Mouse (Mus musculus): Measurements from ENCODE around the gene Ccdc134. TPM values are rescaled to one million over a fixed set of nuclear protein-coding genes. Genes with fewer than 3 reads are reported as not detected.
"Not testable (repeated sequence)": the region's sequence is repeated elsewhere in the genome, so short reads cannot be mapped to it uniquely, and the experiment has no call there.

Ccdc134 gene
- total RNA-seq (2021): 1 to 10 TPM; 8.6 to 8.7 TPM
- long read RNA-seq, experiment 1, transcript Ccdc134-201 (7 exons, 2,046 nt): major isoform, 13 of 16 reads
- long read RNA-seq, experiment 1, partial matches to known transcripts: 0 of 16 reads
- long read RNA-seq, experiment 1, other reads (novel, unspliced or antisense): 3 of 16 reads
- long read RNA-seq, experiment 2, full-length matches to known transcripts: 5 of 8 reads
- long read RNA-seq, experiment 2, partial matches to known transcripts: 1 of 8 reads
- long read RNA-seq, experiment 2, other reads (novel, unspliced or antisense): 2 of 8 reads

GRCm38 (mm10) chr15:82127426-82128374 lies at the start of gene Ccdc134:
Gene Ccdc134, plus strand, starts transcription at chr15:82127922.
- peak; percentile 98 for DNase-seq

GRCm38 (mm10) chr15:82079883-82080282 lies 47.8 kb upstream of the Ccdc134 start:
- no peak for DNase-seq

GRCm38 (mm10) chr15:82081161-82081560 lies 46.6 kb upstream of the Ccdc134 start:
- peak; percentile 25 for DNase-seq

GRCm38 (mm10) chr15:82085606-82086005 lies 42.1 kb upstream of the Ccdc134 start:
- no peak for DNase-seq

DNA sequence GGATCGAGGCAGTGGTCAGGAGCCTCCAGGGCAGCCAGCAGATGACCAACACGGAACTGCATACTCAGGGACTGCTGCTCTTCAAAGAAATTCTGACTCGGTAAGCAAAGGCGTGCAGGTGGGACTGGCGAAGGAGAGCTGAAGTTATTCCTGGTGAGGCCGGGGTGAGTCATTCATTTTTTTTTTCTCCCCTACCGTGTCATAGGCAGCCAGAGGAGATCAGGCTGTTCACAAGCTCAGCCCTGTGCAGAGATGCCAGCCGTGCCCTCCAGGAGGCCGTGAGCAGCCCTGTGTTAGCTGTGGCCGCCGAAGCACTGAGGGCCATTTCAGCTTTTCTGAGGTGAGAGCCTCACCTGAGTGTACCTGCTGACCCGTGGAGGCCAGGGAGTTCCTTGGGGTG lies 41.6 kb upstream of the Ccdc134 start:
- peak; percentile 10 for DNase-seq

GRCm38 (mm10) chr15:82087266-82087665 lies 40.5 kb upstream of the Ccdc134 start:
- DNase-seq: no peak

DNA sequence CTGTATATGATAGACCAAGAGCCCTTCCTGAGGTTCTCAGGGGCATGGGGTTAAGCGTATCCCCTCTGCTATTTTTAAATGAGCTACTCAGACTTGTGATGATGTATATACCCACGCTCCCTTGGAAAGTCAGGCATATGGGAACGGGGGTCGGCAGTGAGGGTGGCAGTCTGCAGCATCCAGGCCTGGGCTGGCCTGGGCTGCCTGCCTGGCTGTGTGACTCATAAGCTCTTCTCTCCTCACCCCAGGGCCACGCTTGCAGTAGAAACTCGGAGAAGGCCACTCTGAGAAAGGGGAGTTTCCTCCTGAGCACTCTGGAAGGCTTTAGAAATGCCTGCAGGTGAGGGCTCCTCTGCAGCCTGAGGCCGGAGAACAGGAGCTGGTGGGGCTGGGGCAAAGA lies 36.7 kb upstream of the Ccdc134 start:
- no peak for DNase-seq

GRCm38 (mm10) chr15:82106953-82107555 lies 20.7 kb upstream of the Ccdc134 start:
- peak; percentile 83 for DNase-seq

DNA sequence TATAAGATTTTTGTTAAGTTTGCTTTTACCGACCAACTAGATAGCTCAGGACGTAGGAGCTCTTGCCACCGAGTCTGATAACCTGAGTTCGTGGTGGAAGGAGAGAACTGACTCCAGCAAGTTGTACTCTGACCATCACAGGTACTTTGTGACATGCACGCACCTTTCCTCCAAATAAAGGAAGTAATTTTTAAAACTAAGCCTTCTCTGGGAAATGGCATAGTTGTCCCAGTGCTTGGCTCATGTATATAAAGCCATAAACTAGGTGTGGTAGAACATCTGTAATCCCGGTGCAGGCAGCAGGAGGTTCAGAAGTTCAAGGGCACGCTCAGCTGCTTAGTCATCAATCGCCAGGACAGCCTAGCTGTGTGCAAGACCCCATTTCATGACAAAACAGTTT lies 7.2 kb upstream of the Ccdc134 start:
- DNase-seq: no peak

DNA sequence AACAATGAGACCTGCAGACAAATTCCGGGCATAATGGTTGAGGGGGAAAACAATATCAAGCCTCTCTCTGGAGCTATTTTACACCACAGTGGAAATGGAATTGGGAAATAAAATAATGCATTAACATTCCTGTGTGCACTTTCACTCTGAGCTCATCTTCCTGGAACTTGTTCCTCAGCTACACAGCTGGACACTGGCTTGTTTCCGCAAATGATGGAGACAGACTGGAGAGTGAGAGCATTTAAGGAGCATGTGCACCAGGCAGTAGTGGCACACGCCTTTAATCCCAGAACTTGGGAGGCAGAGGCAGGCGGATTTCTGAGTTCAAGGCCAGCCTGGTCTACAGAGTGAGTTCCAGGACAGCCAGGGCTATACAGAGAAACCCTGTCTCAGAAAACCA lies 1.0 kb upstream of the Ccdc134 start:
- not testable (repeated sequence) for DNase-seq

GRCm38 (mm10) chr15:82128398-82128797 lies 676 bp downstream of the Ccdc134 start:
- DNase-seq: peak; percentile 6

- no peak for DNase-seq
These were observed 2.9 kb downstream of the Ccdc134 start for GRCm38 (mm10) chr15:82130599-82130998.

DNA sequence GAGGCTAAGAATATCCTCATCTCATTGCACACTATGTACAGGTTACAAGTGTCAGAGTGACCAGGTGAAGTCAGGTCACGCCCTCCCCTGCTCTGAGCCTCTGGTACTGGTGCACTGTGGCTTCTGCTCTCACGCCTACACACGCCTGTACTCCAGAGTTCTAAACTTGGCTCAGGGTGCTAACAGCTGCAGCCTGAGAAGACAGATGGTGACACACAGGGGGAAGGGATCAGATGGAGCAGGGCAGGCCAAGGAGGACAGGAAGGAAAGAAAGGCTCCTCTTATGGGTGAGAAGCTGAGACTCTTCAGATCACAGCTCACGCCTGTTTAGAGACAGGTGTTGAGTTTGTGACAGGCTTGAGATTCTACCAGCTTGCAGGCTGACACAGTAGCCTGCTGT lies 7.7 kb downstream of the Ccdc134 start:
- DNase-seq: no peak

DNA sequence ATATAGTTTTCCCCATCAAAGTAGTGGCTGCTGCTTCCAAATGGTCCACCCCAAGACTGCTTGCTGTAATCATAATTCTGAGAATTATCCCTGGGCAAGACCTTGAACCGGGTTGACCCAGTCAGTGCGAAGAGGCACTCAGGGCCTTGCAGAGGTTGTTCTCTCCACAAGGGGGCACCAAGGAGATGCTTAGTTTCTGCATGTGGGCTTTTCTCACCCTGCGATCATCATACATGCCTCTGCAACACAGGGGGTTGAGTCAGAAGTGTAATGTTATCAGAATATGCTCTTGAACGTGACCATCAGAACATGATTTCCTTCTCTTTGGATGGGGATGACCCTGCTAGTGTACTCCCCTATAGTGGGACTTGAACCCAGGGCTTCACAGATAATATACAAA lies 10.8 kb downstream of the Ccdc134 start:
- peak; percentile 75 for DNase-seq

GRCm38 (mm10) chr15:82139196-82139595 lies 11.5 kb downstream of the Ccdc134 start:
- no peak for DNase-seq

DNA sequence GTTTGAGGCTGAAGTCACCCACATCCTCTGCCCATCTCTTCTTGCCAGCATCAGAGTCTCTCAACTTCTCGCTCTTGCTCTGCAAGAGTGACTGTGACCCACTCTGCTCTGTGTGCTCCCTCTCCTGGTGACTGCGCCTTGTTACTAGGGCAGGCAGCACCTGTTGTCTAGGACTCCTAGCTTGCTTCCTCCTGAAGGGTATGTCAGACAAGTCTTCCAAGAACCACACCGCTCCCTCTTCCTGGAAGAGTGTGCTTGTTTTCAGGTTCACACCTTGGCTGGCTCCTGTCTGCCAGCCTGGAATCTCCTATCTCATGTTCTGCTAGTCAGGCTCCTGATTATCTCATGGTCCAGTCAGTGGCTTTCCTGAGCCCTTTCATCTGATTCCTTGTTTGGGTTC lies 12.6 kb downstream of the Ccdc134 start:
- no peak for DNase-seq

DNA sequence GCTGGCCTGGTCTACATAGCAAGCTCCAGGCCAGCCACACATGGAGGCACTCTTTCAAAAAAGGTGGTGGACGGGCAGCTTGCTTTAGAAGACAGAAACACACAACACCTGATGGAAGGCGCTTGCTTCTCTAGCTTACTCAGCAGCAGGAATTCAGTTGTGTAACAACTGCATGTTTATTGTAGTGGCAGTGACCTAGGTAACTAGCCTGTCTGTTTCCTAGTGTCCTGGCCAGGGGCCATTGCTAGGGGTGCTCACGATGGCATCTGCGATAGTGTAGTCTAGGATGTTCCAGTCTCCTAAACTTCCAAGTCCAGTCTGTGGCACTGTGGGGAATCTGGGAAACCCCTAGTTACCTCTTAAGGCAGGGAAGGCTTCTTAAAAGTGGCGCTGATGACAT lies 16.4 kb downstream of the Ccdc134 start:
- no peak for DNase-seq

- DNase-seq: no peak
These were observed 17.7 kb downstream of the Ccdc134 start for GRCm38 (mm10) chr15:82145408-82145807.

DNA sequence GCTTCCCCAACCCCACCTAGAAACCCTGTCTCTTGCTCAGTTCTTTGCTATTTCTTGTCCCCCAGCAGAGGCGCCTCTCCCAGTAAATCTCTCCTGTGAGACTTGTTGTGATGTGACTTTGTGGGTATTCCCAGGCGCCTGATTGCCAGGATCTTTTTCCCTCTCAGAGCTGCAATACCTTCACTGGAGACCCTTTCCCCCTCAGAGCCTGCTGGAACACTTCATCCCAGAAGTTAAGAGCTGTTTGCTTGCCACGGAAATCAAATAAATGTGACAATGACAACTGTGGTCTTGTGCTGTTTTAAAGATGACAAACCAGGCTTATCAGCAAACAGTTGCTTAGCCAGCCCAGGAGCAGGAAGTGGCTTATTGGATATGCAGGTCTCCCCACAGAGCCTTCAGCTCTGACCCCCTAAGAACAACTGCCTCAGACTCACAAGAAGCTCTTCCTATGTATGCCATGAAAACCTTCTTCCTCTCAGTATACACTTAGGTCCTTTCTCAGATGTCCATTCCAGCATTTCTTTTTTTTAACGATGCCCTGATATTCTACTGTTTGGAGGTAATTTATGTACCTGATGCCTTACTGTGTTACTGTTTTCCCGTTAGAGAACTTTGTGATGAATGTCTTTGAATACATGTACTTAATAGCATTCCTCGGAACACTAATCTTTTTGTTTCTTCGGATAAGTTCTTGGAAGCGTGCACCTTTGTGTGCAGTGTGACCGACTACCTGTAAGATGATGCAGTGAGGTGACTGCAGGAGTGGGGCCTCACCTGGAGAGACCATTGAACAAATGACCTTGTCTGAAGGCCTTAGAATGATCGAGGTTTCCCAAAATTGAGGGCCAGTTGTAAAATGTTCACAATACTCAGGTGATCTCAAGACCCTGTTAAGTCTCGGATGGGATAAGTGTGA lies 18.4 kb downstream of the Ccdc134 start:
- DNase-seq: no peak

GRCm38 (mm10) chr15:82146770-82147610 lies 19.3 kb downstream of the Ccdc134 start, which contains the start of gene Srebf2:
Gene Srebf2, plus strand, starts transcription at chr15:82147181.
- DNase-seq: peak; percentile 99

DNA sequence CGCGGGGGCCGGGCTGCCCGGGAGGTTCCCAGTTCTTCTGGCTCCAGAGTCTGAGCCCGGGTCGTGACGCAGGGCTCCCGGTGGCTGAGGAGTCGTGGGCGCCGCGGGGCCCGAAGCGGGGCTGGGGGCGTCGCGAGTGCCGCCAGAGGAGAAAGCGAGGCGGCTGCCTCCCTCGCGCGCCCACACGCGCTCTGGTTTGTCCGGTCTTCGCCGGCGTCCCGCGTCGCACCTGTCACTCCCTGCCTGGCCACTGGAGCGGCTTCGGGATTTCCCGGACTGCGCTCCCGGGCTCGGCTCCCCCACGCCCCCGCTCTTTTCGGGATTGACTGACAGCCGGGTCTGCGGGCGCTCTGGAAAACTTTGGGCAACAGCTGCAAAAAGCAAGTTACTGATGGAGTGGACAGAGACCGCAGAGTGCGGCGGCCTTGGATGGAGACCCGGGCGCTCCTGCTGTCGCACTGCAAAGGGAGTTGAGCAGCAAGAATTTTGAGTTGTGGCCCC lies 19.9 kb downstream of the Ccdc134 start:
- DNase-seq: peak; percentile 67

All from adrenal gland, postnatal 10 days (tissue).